Mouse (Mus musculus) cerebellum, adult 2 months (tissue): ENCODE measurements around the gene Il9r.

Experiments used
- CTCF ChIP-seq: fragments of 200-500 bp; IDR thresholded peaks from 2 replicates; pipeline ENCODE4 v1.5.1; 2011; ENCODE audit warnings: low read depth, mild to moderate bottlenecking, control low read depth, low read length, moderate library complexity, borderline replicate concordance; ENCODE audit not compliant: insufficient read depth
- POLR2A ChIP-seq: fragments of 200-500 bp; IDR thresholded peaks from 2 replicates; pipeline ENCODE4 v1.6.1; 2011; ENCODE audit warnings: low read length, control low read depth, borderline replicate concordance; ENCODE audit not compliant: insufficient read depth

GRCm38 (mm10) chr11:32243205-32243955 is 43.3 kb upstream of the Il9r start:
- TF ChIP-seq CTCF: no peak
- TF ChIP-seq POLR2A: no peak
